ENCODE assay signal across 1 mouse cellular context in the genomic region with DNA sequence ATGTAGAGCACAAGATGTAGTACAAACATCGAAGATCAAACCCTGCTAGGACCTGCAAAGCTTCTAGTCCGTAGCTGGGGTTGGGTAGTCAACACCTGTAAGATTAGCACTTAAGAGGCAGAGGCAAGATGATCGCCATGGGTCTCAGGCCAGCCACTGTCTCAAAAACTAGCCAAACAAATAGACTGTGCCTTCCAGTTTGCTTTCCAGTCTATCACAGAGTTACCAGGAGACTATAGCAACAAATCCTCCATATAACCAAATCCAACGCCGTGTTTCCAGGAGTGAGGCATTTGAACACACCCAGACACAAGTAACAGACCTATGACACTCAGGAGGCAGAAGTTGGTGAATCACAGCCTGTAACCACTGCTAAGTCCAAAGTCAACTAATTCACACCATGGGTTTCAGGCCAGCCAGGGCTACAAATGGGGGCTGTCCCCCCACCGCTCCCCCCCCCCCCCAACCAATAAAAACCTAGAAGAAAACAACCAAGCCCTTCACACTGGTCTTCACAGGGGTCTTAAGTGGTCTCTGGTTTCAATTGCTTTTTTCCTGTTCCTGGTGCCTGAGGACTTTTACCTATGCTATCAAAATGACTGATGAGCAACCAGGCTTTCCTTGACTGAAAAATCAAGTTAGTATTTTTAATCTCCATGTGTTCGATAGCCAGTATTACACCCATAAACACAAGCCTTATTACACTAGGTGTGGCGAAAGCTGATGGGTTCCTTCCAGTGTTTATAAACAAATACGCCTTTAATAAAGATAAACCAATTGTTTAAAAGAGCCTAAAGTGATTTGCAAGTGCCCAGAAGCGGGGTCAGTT.
TF ChIP-seq lines count a peak whose summit lies in the region.

No protein-coding gene starts in this region.

TF ChIP-seq in CH12.LX, 34 proteins besides CTCF, POLR2A, EP300 and RAD21 (continued from another document):
- TF ChIP-seq USF2 (conservative IDR thresholded peaks at IDR 0.05; ENCODE audit: low read depth, low read length) (no peak), SIN3A (IDR thresholded peaks at IDR 0.05; ENCODE audit: low read length) (no peak), UBTF (IDR thresholded peaks at IDR 0.05; ENCODE audit: low read depth, low read length) (no peak), PAX5 (IDR thresholded peaks at IDR 0.05; ENCODE audit: low read length) (no peak), GABPA (IDR thresholded peaks at IDR 0.05; ENCODE audit: insufficient replicate concordance, low read depth, low read length) (no peak), RCOR1 (conservative IDR thresholded peaks at IDR 0.05; ENCODE audit: low read depth, low read length) (no peak), NRF1 (IDR thresholded peaks at IDR 0.05; ENCODE audit: low read depth, low read length) (no peak), TBP (conservative IDR thresholded peaks at IDR 0.05; ENCODE audit: low read depth, low read length) (no peak), MAX (IDR thresholded peaks at IDR 0.05; ENCODE audit: low read length) (no peak), ZMIZ1 (IDR thresholded peaks at IDR 0.05; ENCODE audit: low read depth, low read length) (no peak), JUN (IDR thresholded peaks at IDR 0.05; ENCODE audit: insufficient read depth, low read depth, low read length) (no peak), MYC (IDR thresholded peaks at IDR 0.05; ENCODE audit: low read depth, low read length) (no peak)
